Mouse (Mus musculus) heart, adult 2 months (tissue): ENCODE results near the gene Dppa5a. TPM values are rescaled to one million over a fixed set of nuclear protein-coding genes. Genes with fewer than 3 reads are reported as not detected.

ENCODE experiments used
- DNase-seq, 2 experiments: peaks; one replicate each; pipeline ENCODE4 v3.0.0; 2021
- H3K27ac ChIP-seq: fragments of 200-600 bp; 2 replicates; pipeline ENCODE4 v1.8.1; 2022
- H3K27me3 ChIP-seq: fragments of 200-500 bp; 2 replicates; pipeline ENCODE4 v1.6.1; 2012; ENCODE audit warnings: mild to moderate bottlenecking, low read length, inconsistent platforms, mixed read lengths; ENCODE audit not compliant: control insufficient read depth, insufficient read depth
- H3K36me3 ChIP-seq: fragments of 200-500 bp; 2 replicates; pipeline ENCODE4 v1.6.1; 2012; ENCODE audit warnings: low read length, inconsistent platforms; ENCODE audit not compliant: control insufficient read depth, insufficient read depth
- H3K4me1 ChIP-seq: fragments of 200-500 bp; 2 replicates; pipeline ENCODE4 v1.6.1; 2011; ENCODE audit warnings: low read length; ENCODE audit not compliant: control insufficient read depth, insufficient read depth
- H3K4me3 ChIP-seq: fragments of 200-600 bp; 2 replicates; pipeline ENCODE4 v1.8.1; 2022
- H3K79me2 ChIP-seq: fragments of 200-500 bp; replicated peaks from 2 replicates; pipeline ENCODE4 v1.6.1; 2012; ENCODE audit warnings: mild to moderate bottlenecking, inconsistent platforms, low read length, moderate library complexity, mixed read lengths; ENCODE audit not compliant: control insufficient read depth, insufficient read depth
- H3K9ac ChIP-seq: fragments of 200-500 bp; 2 replicates; pipeline ENCODE4 v1.6.1; 2012; ENCODE audit warnings: low read depth, mild to moderate bottlenecking, control low read depth, inconsistent platforms, low read length, mixed read lengths
- CTCF ChIP-seq: fragments of 200-600 bp; IDR thresholded peaks from 2 replicates; pipeline ENCODE4 v1.8.1; 2022; ENCODE audit warnings: antibody characterized with exemption, mild to moderate bottlenecking, moderate library complexity
- EP300 ChIP-seq: fragments of 200-500 bp; IDR thresholded peaks from 2 replicates; pipeline ENCODE4 v1.6.1; 2011; ENCODE audit warnings: low read depth, low read length, control low read depth; ENCODE audit not compliant: insufficient read depth
- POLR2A ChIP-seq: fragments of 200-500 bp; IDR thresholded peaks from 2 replicates; pipeline ENCODE4 v1.6.1; 2011; ENCODE audit warnings: mild to moderate bottlenecking, low read depth, low read length, control low read depth; ENCODE audit not compliant: insufficient read depth
- WGBS: fragments of 180-500 bp; shearing (Covaris S2); methylation state at CpG from one replicate; pipeline ENCODE4 v1.1.7; 2018; 5-methylcytosine and 5-hydroxymethylcytosine counted together
- intact Hi-C: fragments of 180-260 bp; cut with DNase I; formaldehyde crosslinking; loops from one replicate; pipeline ENCODE4 v1.15.1; 2025
- polyA plus RNA-seq: library from polyadenylated mRNA; depleted of rRNA; stranded (reverse); fragments of >200 nt; gene quantifications from 2 replicates; pipeline ENCODE4 v1.2.3, GENCODE M21; 2012
- total RNA-seq, 2 experiments: library from RNA; stranded (reverse); gene quantifications; 2 replicates each; pipeline ENCODE4 v1.2.3; 2021

The Dppa5a gene
- total and polyA plus RNA-seq, 3 experiments: not detected

DNA sequence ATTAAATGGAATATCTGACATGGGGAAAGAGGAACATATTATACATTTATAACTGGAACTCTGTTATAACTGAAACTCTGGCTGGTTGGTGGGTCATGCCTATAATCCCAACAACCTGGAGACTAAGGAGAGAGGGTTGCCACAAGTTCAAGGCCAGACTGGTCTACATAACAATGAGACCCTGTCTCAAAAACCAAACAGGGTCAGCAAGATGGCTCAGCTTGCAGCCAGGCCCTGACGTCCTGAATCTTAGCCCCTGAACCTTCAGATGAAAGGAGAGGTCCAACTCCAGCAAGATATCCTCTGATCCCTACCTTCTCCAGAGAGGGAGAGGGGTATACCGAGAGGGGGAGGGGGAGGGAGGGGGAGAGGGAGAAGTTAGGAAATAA is 7.5 kb downstream of the Dppa5a start:
- Histone ChIP-seq H3K27me3 (no peaks in the 10 kb centered on the region), H3K27ac (no peak overlapping the region), H3K4me1 (no peaks in the 10 kb centered on the region), H3K4me3 (no peak overlapping the region), H3K9ac (no peak overlapping the region), H3K36me3 (no peaks in the 10 kb centered on the region), H3K79me2 (no peaks in the 10 kb centered on the region)
- DNase-seq: no peak
- intact Hi-C loops: no loop called here
- no peak for TF ChIP-seq POLR2A
- no peak for TF ChIP-seq CTCF
- TF ChIP-seq EP300: no peak
- WGBS: 62% methylated on average over 2 of the region's 2 CpGs

DNA sequence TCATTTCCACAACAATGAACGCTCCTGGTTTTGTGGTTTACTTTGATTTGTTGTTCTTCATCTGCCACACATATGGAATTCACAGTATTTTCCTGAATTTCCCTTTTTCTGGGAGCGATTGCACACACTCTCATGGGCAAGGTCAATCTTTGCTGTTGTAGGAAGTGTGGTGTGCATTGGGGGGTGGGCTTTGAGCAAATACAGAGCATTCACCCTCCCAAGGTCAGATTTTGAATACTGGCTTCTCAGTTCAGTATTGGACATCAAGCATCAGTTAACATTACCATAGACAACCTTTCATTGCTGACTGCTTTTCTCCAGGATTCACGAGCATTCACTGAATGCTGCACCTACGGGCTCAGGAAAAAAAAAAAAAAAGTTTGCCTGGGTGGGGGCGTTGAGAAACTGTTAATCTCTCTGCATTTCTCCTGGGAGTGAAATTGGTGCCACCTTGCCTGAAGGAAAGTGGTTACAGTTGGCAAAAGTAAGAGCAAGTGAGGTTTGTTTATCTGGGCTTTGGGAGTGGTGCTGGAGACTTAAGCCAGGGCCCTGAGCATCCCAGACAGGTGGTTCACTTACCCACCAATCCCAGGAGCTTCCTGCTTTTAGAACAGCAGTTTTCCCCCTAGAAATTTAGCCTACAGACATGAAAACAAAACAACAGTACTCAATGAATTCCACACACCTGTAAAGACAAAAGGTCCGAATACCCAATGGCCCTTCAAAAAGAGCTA is 8.1 kb downstream of the Dppa5a start:
- intact Hi-C loops: loop anchor here (2.0 kb wide), 1 partner anchor 193 kb away; no protein-coding TSS in a partner anchor
- 77% methylated on average over 6 of the region's 6 CpGs for WGBS
- no peak overlapping the region for H3K9ac ChIP-seq
- TF ChIP-seq EP300 (no peak), CTCF (no peak), POLR2A (no peak)
- no peaks in the 10 kb centered on the region for H3K4me1 ChIP-seq
- no peaks in the 10 kb centered on the region for H3K36me3 ChIP-seq
- no peaks in the 10 kb centered on the region for H3K27me3 ChIP-seq
- H3K4me3 ChIP-seq: no peak overlapping the region
- no peak for DNase-seq
- no peak overlapping the region for H3K27ac ChIP-seq
- no peaks in the 10 kb centered on the region for H3K79me2 ChIP-seq

DNA sequence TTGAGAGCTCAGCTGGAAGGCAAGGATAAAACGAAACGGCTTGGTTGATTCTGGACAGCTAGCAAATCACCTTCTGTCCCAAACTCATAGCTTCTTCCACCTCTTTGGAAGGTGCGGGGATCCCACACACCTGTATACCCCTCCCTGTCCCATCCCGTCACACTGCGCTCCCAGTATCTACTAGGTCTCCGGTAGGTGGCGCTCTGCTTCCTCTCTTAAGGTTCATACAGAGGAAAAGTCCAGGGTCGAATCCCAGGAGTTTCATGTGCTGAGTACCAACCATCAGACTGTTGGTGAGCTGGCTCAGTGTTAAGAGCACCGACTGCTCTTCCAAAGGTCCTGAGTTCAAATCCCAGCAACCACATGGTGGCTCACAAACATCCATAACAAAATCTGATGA is 9.9 kb downstream of the Dppa5a start:
- no peaks in the 10 kb centered on the region for H3K4me1 ChIP-seq
- peak; percentile 46 to 59 for DNase-seq
- H3K27ac ChIP-seq: no peak overlapping the region
- WGBS: 12% methylated on average over 9 of the region's 9 CpGs
- peak; percentile 81 for TF ChIP-seq CTCF
- no peak for TF ChIP-seq POLR2A
- no peaks in the 10 kb centered on the region for H3K79me2 ChIP-seq
- H3K9ac ChIP-seq: no peak overlapping the region
- no peaks in the 10 kb centered on the region for H3K27me3 ChIP-seq
- no peaks in the 10 kb centered on the region for H3K36me3 ChIP-seq
- intact Hi-C loops: loop anchor here (2.0 kb wide), 1 partner anchor 195 kb away; no protein-coding TSS in a partner anchor
- H3K4me3 ChIP-seq: no peak overlapping the region

- Histone ChIP-seq H3K36me3 (no peaks in the 10 kb centered on the region), H3K4me1 (no peaks in the 10 kb centered on the region), H3K9ac (no peak within 1 kb of the TSS), H3K27ac (no peak within 1 kb of the TSS), H3K27me3 (no peaks in the 10 kb centered on the region), H3K79me2 (no peaks in the 10 kb centered on the region), H3K4me3 (no peak within 1 kb of the TSS)
- intact Hi-C loops: no loop called here
- no peak for TF ChIP-seq CTCF
- no peak for TF ChIP-seq POLR2A
- no peak for TF ChIP-seq EP300
- WGBS: 85% methylated on average over 8 of the region's 8 CpGs
- DNase-seq: no peak
Measured at GRCm38 (mm10) chr9:78355611-78356010, 12.4 kb downstream of the Dppa5a start, which contains the start of gene Gsta2. Gsta2 (minus strand) TSS chr9:78355788.

GRCm38 (mm10) chr9:78354665-78355578 is 13.1 kb downstream of the Dppa5a start:
- H3K9ac ChIP-seq: no peak overlapping the region
- intact Hi-C loops: no loop called here
- no peak overlapping the region for H3K4me3 ChIP-seq
- no peak overlapping the region for H3K27ac ChIP-seq
- WGBS: 75% methylated on average over 11 of the region's 11 CpGs
- TF ChIP-seq POLR2A: no peak
- TF ChIP-seq EP300: no peak
- TF ChIP-seq CTCF: no peak
- no peak for DNase-seq
- no peaks in the 10 kb centered on the region for H3K4me1 ChIP-seq
- H3K36me3 ChIP-seq: no peaks in the 10 kb centered on the region
- no peaks in the 10 kb centered on the region for H3K79me2 ChIP-seq
- H3K27me3 ChIP-seq: no peaks in the 10 kb centered on the region
